Mouse (Mus musculus): ENCODE results near the gene Psme3.

The Psme3 gene

DNA sequence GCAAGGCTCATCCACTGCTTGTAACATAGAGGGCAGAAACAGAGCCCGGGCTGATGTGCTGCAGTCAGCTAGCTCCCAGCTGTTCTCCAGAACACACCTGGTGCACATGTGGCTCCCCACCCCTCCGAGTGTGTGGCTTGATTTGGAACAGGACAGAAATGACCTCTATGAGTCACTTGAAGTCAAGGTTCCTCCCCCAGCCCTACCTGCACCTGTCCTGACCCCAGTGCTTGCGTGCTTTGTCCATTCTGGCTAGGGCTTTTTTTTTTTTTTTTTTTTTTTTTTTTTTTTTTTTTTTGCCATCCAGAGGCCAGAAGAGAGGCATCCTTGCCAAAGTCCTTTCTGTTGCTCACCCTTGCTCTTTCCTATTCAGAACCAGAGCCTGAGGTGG lies 35.7 kb downstream of the Psme3 start:
- DNase-seq (ENCODE audit: low spot score in 2 of 2): no peak

DNA sequence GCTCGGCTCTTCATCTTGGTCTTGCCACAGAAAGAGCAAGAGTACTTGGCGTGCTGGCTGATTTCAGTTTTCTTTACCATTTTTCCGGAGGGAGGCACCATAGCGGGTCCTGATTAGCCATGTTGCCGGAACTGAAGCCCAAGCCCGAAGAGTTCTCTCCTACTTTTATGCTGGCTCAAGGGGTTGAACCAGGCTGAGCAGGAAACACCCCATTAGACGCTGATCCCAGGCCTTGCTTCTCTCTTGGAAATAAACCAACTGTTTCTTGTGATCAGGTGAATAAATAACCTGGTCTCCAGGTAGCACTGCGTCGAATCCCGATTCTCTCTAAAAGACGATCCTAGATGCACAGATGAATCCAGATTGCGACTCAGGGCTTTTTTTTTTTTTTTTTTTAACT lies 37.4 kb downstream of the Psme3 start:
- DNase-seq (ENCODE audit: low spot score in 2 of 2): no peak

DNA sequence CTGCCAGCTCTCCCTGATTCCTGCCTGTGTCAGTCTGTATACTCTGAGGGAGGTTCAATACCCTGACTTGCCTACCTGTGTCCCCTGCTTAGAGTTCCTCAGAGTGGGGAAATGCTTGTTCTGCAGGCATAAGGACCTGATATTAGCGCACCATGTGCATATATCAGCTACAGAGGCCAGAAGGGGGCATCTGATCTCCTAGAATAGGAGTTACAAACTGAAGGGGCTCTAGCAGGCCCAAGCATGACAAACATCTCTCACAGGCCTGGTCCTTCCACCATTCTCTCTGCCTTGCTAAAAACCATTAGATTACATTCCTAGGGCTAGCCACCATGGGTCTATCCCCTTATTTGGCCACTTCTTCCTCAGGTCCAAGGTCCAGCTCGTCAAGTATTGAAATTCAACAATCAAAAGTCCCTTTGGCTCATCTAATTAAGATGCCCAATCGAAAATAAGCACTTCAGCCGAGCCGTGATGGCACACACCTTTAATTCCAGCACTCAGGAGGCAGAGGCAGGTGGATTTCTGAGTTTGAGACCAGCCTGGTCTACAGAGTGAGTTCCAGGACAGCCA lies 38.5 kb downstream of the Psme3 start:
- DNase-seq (ENCODE audit: low spot score in 2 of 2): no peak

DNA sequence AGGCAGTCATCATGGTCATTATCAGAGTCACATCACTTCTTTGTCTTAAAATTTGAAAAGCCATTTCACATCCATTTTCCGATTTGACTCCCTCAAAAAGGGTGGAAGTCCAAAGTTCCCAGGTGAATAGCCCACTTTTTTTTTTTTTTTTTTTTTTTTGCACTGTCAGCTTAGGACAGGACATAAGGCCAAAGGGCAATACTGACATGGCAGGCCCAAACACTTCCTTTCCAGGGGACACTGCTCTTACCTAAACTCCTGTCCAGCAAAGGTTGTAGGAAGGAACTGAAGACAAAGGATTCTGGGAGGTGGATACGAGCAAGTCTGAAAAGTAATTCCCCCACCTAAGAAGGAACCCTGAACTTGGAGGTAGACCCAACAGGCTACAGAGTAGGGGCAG lies 39.9 kb downstream of the Psme3 start:
- DNase-seq (ENCODE audit: low spot score in 2 of 2): no peak

DNA sequence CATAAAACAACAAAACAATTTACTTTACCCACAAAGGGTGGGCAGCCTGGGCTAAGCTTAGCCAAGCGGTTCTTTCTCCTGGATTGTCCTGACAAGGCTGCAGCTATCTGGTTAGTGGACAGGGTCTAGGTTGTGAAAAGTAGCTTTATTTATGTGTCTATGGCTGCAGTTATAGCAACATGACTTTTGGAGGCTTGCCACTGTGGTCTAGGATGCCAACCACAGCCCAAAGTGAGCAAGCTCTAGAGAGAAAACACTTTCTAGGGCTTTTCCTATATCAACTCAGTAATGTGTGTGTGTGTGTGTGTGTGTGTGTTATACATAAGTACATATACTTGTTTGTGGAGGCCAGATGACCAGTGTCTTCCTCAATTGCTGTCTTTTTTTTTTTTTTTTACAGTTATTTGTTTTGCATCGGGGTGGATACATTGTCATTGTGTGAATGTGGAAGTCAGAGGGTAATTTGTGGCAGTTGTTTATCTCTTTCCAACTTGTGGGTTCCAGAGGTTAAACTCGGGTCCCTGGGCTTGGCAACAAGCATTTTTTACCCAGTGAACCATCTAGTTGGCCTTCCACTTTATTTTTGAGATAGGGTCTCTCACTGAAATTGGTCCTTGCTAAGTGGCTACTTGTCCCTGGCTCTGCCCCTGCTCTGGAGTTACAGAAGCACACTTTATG lies 41.6 kb downstream of the Psme3 start:
- no peak for DNase-seq (ENCODE audit: low spot score in 2 of 2)

DNA sequence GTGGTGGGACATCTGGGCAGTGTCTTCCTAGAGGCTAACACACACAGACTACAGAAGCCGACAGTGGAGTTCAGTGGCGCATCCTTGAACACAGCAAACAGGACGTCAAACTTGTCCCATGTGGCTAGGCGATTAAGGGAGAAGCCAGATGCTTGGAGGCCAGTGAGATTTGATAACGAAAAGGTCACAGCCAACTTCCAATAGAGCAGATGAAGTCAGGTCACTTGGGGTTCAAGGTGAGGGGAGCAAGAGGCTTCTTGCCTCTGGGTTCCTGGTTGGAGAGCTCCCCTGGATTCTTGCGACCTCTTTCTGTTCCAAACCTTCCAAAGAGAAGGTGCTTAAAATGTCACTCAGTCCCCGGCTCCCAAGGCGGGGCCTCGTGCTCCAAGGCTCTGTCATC lies 43.8 kb downstream of the Psme3 start:
- no peak for DNase-seq (ENCODE audit: low spot score in 2 of 2)

DNA sequence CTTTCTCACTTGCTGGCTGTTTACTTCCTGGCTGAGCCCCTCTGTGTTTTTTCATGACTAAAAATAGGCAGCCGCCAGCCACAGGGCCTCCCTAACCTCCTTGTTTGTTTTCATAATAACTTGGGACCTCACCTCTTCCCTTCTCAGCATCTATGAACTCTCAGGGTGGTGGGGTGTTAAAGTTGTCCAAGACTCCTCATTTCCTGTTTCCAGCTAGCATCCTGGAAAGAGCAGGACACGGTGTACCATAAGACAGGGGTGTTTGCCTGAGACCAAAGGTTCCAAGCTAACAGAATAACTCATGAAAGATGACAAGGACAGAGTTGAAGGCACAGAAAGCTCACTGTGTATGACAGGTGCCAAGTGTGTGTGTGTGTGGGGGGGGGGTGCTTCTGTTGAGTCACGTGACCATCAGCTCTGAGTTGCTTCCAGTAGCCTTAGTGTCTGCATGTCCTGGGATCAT lies 44.7 kb downstream of the Psme3 start:
- no peak for DNase-seq (ENCODE audit: low spot score in 2 of 2)

DNA sequence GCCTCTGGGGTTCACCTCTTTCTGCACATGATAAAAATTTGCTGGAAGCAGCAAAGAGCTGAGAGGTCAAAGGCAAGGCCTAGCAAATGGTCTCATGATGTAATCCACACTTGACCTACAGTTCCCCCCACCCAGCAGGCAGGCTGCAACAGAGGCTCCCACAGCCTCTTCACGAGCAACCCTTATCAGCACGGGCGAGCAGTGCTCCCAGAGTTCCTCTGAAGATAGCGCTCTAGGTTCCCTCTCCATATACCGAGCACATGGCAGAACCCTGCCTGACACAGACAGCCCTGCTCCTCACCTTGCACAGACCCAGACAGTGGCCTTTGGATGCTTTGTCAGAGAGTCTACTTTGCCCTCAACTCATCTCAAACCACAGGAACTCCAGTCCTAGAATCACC lies 48.5 kb downstream of the Psme3 start:
- DNase-seq (ENCODE audit: low spot score in 2 of 2): no peak

DNA sequence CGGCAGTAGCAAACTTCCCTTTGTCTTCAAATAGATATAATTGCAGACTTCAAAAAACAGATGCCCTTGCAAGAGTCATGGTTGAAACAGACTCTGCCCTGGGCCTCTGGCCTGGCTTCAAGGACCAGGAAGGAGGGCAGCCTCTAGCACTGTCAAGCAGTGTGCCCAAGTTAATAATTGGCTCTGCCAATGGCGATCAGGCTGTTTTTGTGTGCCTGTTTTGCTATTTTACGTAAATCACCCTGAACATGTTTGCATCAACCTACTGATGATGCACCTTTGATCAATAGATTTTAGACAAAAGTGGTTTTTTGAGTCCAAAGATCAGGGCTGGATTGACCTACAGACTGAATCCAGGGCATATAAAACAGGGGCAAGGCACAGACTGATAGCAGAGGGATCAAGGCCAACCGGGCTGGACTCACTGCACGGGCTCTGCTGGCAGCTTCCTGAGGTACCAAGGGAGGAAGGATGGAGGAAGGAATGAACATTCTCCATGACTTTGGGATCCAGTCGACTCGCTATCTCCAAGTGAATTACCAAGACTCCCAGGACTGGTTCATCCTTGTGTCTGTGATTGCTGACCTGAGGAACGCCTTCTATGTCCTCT lies 51.4 kb downstream of the Psme3 start, which contains the start of gene G6pc:
G6pc (plus strand) TSS at position 236 of the 610 bp plus-strand sequence.
- DNase-seq (ENCODE audit: low spot score in 2 of 2): no peak

DNA sequence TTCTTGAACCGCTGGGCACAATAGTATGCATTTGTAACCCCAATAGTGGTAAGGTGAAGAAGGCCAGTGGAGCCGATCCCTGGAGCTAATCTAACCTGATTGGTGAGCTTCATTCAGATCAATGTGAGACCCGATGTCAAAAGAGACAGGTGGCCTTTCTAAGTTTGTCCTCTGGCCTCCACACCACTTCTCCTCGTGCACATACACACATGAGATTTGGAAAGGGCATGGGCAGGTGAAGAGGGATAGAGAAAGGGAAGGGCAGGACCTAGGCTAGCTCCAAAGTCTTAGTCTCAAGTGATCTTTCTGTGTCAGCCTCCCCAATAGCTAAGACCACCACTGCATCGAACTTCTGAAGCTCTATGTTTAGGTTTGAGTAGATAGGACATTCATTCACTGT lies 54.1 kb downstream of the Psme3 start:
- no peak for DNase-seq (ENCODE audit: low spot score in 2 of 2)
